Mouse (Mus musculus) liver, embryonic 14.5 days (tissue): ENCODE measurements around the gene Sdk2. TPM values are rescaled to one million over a fixed set of nuclear protein-coding genes. Genes with fewer than 3 reads are reported as not detected.

Source experiments
- ATAC-seq: fragments of 200-750 bp; cut with Nextera tagmentation; 2 replicates; pipeline ENCODE4 v1.8.0; 2017; ENCODE audit warnings: moderate number of reproducible peaks, mild to moderate bottlenecking, moderate library complexity; ENCODE audit not compliant: insufficient read depth
- DNase-seq, 3 experiments: peaks; one replicate each; pipeline ENCODE4 v3.0.0-alpha.2; 2012 to 2013; ENCODE audit warnings: low read depth in 3 of 3, low spot score in 3 of 3
- H3K27ac ChIP-seq: fragments of 300-500 bp; sonication (generic); 2 replicates; pipeline ENCODE4 v1.5.1; 2014; ENCODE audit warnings: moderate library complexity, mild to moderate bottlenecking, control low read depth, inconsistent platforms
- H3K27me3 ChIP-seq: fragments of 300-500 bp; sonication (generic); 2 replicates; pipeline ENCODE4 v1.6.1; 2014; ENCODE audit warnings: mild to moderate bottlenecking, low read length, moderate library complexity; ENCODE audit not compliant: control insufficient read depth, insufficient read depth
- H3K36me3 ChIP-seq: fragments of 300-500 bp; sonication (generic); replicated peaks from 2 replicates; pipeline ENCODE4 v1.6.1; 2014; ENCODE audit warnings: low read depth; ENCODE audit not compliant: control insufficient read depth, insufficient read depth
- H3K4me1 ChIP-seq, 2 experiments: fragments of 200-500 bp in 1 of 2; fragments of 300-500 bp in 1 of 2; sonication (generic) in 1 of 2; replicated peaks; 2 replicates each; pipeline ENCODE4 v1.6.1; 2012 to 2014; ENCODE audit warnings: antibody characterized with exemption in 1 of 2, inconsistent platforms in 1 of 2, low read length in 1 of 2; ENCODE audit not compliant: control insufficient read depth in 2 of 2, insufficient read depth in 2 of 2
- H3K4me2 ChIP-seq: fragments of 300-500 bp; sonication (generic); 2 replicates; pipeline ENCODE4 v1.6.1; 2014; ENCODE audit warnings: low read depth, mild to moderate bottlenecking, control low read depth, moderate library complexity
- H3K4me3 ChIP-seq, 2 experiments: fragments of 200-500 bp in 1 of 2; fragments of 300-500 bp in 1 of 2; sonication (generic) in 1 of 2; 2 replicates each; pipeline ENCODE4 v1.5.1; 2012 to 2014; ENCODE audit warnings: low read depth in 2 of 2, low read length in 2 of 2, mild to moderate bottlenecking in 2 of 2, control low read depth in 1 of 2, inconsistent platforms in 1 of 2, moderate library complexity in 1 of 2; ENCODE audit not compliant: insufficient read depth in 1 of 2
- H3K9ac ChIP-seq: fragments of 300-500 bp; sonication (generic); replicated peaks from 2 replicates; pipeline ENCODE4 v1.6.1; 2014; ENCODE audit warnings: mild to moderate bottlenecking, control low read depth, moderate library complexity
- H3K9me3 ChIP-seq: fragments of 300-500 bp; sonication (generic); 2 replicates; pipeline ENCODE4 v1.6.1; 2016; ENCODE audit warnings: low read length, mixed read lengths; ENCODE audit not compliant: control insufficient read depth
- CTCF ChIP-seq: IDR thresholded peaks from 2 replicates; pipeline ENCODE4 v1.5.1; 2016; ENCODE audit warnings: antibody characterized with exemption, low read depth, control low read depth
- EP300 ChIP-seq: IDR thresholded peaks from 2 replicates; pipeline ENCODE4 v1.6.1; 2016; ENCODE audit warnings: antibody characterized with exemption, low read depth
- WGBS: fragments of 180-500 bp; shearing (Covaris S2); extraction: QIAGEN DNeasy Blood & Tissue Kit; methylation state at CpG from one replicate; pipeline ENCODE4 v1.1.7; 2014; ENCODE audit not compliant: insufficient replicate concordance; 5-methylcytosine and 5-hydroxymethylcytosine counted together
- polyA plus RNA-seq, 2 experiments: library from polyadenylated mRNA; depleted of rRNA in 1 of 2; stranded (reverse) in 1 of 2; unstranded in 1 of 2; fragments of >200 nt; fragmentation: Nextera tagmentation in 1 of 2; extraction: Ambion mirVana in 1 of 2; gene quantifications; 2 replicates each; pipeline versions ENCODE4 v1.2.1 to v1.2.3; 2012 to 2014

The Sdk2 gene
- polyA plus RNA-seq, 2 experiments: 0.09 to 0.13 TPM

DNA sequence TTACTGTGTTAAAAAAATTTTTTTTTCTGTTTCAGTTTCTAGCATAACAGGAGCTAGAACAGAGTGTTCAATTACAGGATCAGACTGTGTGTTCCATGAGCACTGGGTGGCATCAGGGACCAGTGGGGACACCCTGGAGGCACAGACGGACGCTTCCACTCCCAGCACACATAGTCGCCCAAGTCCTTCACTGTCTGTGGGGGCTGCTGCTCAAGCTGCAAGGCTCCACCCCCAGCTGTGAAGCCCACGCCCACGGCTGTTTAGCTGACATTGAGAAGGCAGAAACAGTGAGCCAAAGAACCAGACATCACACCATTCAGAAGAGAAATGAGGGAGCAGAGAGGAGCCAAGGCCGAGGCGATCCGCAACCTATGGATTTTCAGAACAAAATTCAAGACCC lies 3.3 kb upstream of the Sdk2 start:
- Histone ChIP-seq H3K27ac (no peak overlapping the region), H3K9ac (no peak overlapping the region), H3K9me3 (no peaks in the 10 kb centered on the region), H3K36me3 (no peaks in the 10 kb centered on the region), H3K4me3 (no peak overlapping the region), H3K27me3 (peaks cover 33% of the 10 kb centered on the region), H3K4me2 (no peak overlapping the region), H3K4me1 (no peaks in the 10 kb centered on the region)
- no peak for DNase-seq
- no peak for ATAC-seq
- WGBS: 50% methylated on average over 8 of the region's 8 CpGs
- TF ChIP-seq EP300 (no peak), CTCF (no peak)

DNA sequence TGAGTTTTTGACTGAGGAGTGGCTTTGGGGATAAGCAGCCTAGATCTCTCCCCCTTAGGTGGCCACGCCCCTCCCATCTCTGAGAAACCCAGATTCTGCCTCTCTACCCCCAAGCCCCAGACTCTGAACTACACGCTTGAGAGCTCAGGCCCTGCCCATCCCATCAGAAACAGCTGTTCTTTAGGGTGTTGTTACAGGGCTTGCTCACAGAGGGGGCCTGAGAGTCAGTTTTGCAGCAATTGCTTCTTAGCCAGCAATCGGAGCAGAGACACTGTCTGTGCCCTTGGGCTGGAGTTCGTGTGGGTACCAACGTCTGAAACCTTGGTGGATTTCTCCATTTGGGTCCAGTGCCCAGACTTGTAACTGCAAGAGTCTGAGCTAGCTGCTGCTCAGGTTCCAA lies 1.5 kb upstream of the Sdk2 start:
- ATAC-seq (no peak), DNase-seq (no peak)
- H3K4me1 ChIP-seq: no peaks in the 10 kb centered on the region
- no peak overlapping the region for H3K4me3 ChIP-seq
- no peaks in the 10 kb centered on the region for H3K9me3 ChIP-seq
- H3K4me2 ChIP-seq: no peak overlapping the region
- peaks cover 47% of the 10 kb centered on the region for H3K27me3 ChIP-seq
- peak; percentile 44 for TF ChIP-seq CTCF
- no peak for TF ChIP-seq EP300
- no peaks in the 10 kb centered on the region for H3K36me3 ChIP-seq
- H3K9ac ChIP-seq: no peak overlapping the region
- 4% methylated on average over 5 of the region's 5 CpGs for WGBS
- no peak overlapping the region for H3K27ac ChIP-seq

DNA sequence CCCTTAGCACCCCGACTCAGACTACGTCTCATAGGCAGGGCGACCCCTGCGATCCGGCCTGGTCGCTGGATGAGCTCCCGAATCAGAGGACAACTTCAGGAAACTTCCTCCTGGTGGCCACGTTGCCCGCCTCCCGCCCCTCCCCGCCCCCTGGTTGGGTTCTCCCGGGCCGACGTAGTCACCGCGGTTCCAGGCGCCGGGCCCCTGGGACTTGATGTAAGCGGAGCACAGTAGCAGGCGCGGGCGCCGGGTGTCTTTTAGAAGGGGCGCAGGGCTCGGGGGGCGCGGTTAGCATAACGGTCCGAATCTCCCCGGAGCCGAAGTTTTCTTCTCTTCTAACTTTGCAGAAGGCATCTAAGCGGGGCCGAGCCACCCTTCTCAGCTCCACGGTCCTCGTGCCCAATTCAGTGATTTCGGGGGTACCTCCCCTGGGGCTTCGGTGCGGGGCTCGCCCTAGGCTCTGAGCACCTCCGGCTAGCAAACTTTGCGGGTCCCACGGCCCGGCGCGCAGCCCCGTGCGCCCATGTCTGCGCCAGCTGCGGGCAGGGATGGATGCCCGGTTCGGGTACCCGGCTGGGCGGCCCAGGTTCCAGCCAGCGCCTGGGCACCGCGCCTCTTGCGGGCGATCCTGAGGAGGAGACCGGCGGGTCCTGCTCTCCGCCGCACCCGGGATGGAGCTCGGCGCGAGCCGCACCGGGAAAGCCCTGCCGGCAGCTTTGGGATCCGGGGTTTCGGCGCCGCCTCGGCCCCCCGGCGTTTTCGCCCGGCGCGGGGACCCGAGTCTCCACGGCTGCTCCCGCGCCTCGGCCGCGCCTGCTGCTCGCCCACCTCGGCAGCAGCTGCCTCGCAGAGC lies 522 bp downstream of the Sdk2 start:
- peak overlapping the region; percentile 57 for H3K4me2 ChIP-seq
- no peak overlapping the region for H3K27ac ChIP-seq
- peak overlapping the region; percentile 31 to 48 for H3K4me3 ChIP-seq
- no peaks in the 10 kb centered on the region for H3K9me3 ChIP-seq
- H3K27me3 ChIP-seq: peaks cover 47% of the 10 kb centered on the region
- peak; percentile 6; the same call in 1 of the 2 replicates for ATAC-seq
- no peak overlapping the region for H3K9ac ChIP-seq
- no peaks in the 10 kb centered on the region for H3K4me1 ChIP-seq
- under 1% methylated on average over 90 of the region's 90 CpGs for WGBS
- H3K36me3 ChIP-seq: no peaks in the 10 kb centered on the region
- no peak for DNase-seq
- TF ChIP-seq CTCF: no peak
- TF ChIP-seq EP300: no peak

DNA sequence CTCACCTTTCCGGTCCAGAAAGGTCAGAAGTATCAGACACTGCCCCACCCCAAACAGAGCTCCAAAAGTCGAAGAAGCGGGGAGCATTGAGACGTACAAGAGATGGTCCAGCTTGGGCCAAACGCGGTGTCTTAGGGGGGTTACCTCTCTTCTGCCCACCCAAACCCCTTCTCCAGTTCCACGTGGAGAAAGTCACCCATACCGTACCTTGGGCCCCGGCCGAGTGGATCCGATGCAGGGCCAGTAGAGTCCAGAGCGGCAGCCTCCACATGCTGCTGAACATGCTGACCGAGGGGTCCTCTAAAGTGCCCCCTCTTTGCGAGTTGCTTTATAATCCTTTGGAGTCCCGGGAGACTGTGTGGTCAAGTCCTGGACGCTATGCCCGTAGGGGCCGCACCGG lies 1.2 kb downstream of the Sdk2 start:
- H3K9me3 ChIP-seq: no peaks in the 10 kb centered on the region
- peaks cover 47% of the 10 kb centered on the region for H3K27me3 ChIP-seq
- no peak overlapping the region for H3K9ac ChIP-seq
- DNase-seq: no peak
- peak overlapping the region; percentile 57 for H3K4me2 ChIP-seq
- H3K4me1 ChIP-seq: no peaks in the 10 kb centered on the region
- ATAC-seq: no peak
- WGBS: 5% methylated on average over 19 of the region's 19 CpGs
- H3K27ac ChIP-seq: no peak overlapping the region
- H3K4me3 ChIP-seq: peak overlapping the region; percentile 31 to 48
- no peak for TF ChIP-seq EP300
- TF ChIP-seq CTCF: no peak
- H3K36me3 ChIP-seq: no peaks in the 10 kb centered on the region

DNA sequence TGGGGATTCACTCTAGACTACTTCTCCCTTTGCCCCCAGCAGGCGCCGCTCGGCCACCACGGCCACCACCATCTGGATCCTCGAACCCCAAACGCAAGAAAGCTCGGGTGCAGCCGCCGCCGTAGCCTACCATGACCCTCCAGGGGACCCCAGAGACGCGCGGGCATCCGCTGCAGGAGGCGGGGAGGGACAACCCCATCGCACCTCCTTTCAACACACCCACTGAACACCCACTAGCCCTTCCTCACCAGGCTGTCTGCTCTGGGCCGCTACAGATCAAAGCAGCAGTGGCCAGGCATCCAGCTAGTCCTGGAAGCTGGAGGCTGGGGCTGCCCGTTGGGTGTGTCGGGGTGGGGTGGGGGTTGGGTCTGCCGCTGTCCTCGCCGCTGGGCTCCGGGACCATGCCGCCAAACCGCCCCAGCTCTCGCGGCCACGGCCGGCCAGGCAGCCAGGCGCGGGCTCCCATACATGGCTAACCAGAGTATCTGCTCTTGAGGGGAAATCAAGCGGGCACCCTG lies 1.9 kb downstream of the Sdk2 start:
- Histone ChIP-seq H3K9ac (no peak overlapping the region), H3K36me3 (no peaks in the 10 kb centered on the region), H3K9me3 (no peaks in the 10 kb centered on the region), H3K4me2 (peak overlapping the region; percentile 57), H3K27me3 (peaks cover 47% of the 10 kb centered on the region), H3K4me3 (peak overlapping the region; percentile 12 to 48), H3K27ac (no peak overlapping the region), H3K4me1 (no peaks in the 10 kb centered on the region)
- TF ChIP-seq EP300 (no peak), CTCF (no peak)
- DNase-seq (no peak), ATAC-seq (no peak)
- 3% methylated on average over 28 of the region's 32 CpGs for WGBS
